Mouse (Mus musculus) MEL (cell line): Measurements from ENCODE around the gene Acox2.

Experiments
- CHD1 ChIP-seq: IDR thresholded peaks from 2 replicates; pipeline ENCODE4 v1.6.1; 2012; ENCODE audit warnings: low read depth, mild to moderate bottlenecking, inconsistent platforms, low read length, improper control_type of control experiment
- ELF1 ChIP-seq: IDR thresholded peaks from 2 replicates; pipeline ENCODE4 v1.6.1; 2014; ENCODE audit warnings: low read depth, mild to moderate bottlenecking, inconsistent platforms, low read length, improper control_type of control experiment, moderate library complexity
- EP300 ChIP-seq, 2 experiments: IDR thresholded peaks; 2 replicates each; pipeline ENCODE4 v1.6.1; 2011; ENCODE audit warnings: improper control_type of control experiment in 2 of 2, low read length in 2 of 2, low read depth in 1 of 2, mild to moderate bottlenecking in 1 of 2
- POLR2A ChIP-seq, 2 experiments: IDR thresholded peaks; 2 replicates each; pipeline ENCODE4 v1.6.1; 2011 to 2012; ENCODE audit warnings: low read length in 2 of 2, mild to moderate bottlenecking in 2 of 2, control low read depth in 1 of 2, improper control_type of control experiment in 1 of 2, low read depth in 1 of 2, moderate library complexity in 1 of 2; ENCODE audit not compliant: control insufficient read depth in 1 of 2, insufficient read depth in 1 of 2, poor library complexity in 1 of 2
- SIN3A ChIP-seq: IDR thresholded peaks from 2 replicates; pipeline ENCODE4 v1.6.1; 2012; ENCODE audit warnings: low read length, improper control_type of control experiment, inconsistent platforms
- ZC3H11A ChIP-seq: IDR thresholded peaks from 2 replicates; pipeline ENCODE4 v1.6.1; 2012; ENCODE audit warnings: low read depth, mild to moderate bottlenecking, inconsistent platforms, low read length, improper control_type of control experiment

- no peak for TF ChIP-seq ZC3H11A
- TF ChIP-seq EP300 (IDR thresholded peaks at IDR 0.05; ENCODE audit: low read depth in 1 of 2, low read length in 2 of 2), result no peak
- no peak for TF ChIP-seq SIN3A
- no peak for TF ChIP-seq ELF1
- no peak for TF ChIP-seq POLR2A (IDR thresholded peaks at IDR 0.05; ENCODE audit: control insufficient read depth in 1 of 2, insufficient read depth in 1 of 2, low read depth in 1 of 2, low read length in 2 of 2, poor library complexity in 1 of 2)
- no peak for TF ChIP-seq CHD1
Measured at GRCm38 (mm10) chr14:8190556-8190955, 68.6 kb downstream of the Acox2 start.
